Mouse (Mus musculus) thymus, postnatal 10 days (tissue): ENCODE measurements around the gene Srsf7.

ENCODE experiments used
- DNase-seq, 2 experiments: peaks; one replicate each; pipeline ENCODE4 v3.0.0; 2021; ENCODE audit warnings: low spot score in 2 of 2

Gene Srsf7

GRCm38 (mm10) chr17:80156905-80157304 is 50.2 kb downstream of the Srsf7 start:
- DNase-seq, result no peak

GRCm38 (mm10) chr17:80153631-80154030 is 53.5 kb downstream of the Srsf7 start:
- no peak for DNase-seq

- no peak for DNase-seq
These were observed 54.1 kb downstream of the Srsf7 start for GRCm38 (mm10) chr17:80152767-80153630.

- no peak for DNase-seq
These were observed 55.8 kb downstream of the Srsf7 start for GRCm38 (mm10) chr17:80151353-80151752.
